Mouse (Mus musculus) lung, postnatal 4 days (tissue): ENCODE data around the gene Zfp706.
"Not testable (repeated sequence)": the region's sequence is repeated elsewhere in the genome, so short reads cannot be mapped to it uniquely, and the experiment has no call there.

Experiments
- DNase-seq, 2 experiments: peaks; one replicate each; pipeline ENCODE4 v3.0.0; 2021

Zfp706 gene

DNA sequence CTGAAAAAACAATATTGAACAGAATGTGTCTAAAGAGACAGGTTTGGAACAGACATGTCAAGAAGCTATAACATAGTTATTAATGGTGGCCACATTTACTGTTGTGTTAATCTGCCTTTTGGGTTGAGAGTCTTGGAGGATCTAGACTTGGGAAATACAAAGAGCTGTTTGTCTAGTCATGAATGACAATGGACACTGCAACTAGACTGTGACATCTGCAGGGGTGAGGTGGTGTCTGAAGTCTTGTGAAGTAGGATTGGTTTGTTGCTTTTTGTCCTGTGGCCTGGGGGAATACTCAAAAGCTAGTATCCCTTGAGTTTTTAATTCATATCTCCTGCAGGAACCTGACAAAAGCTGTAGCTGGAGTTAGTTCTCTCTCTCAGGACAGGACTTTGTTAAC lies 973 bp upstream of the Zfp706 start:
- no peak for DNase-seq

DNA sequence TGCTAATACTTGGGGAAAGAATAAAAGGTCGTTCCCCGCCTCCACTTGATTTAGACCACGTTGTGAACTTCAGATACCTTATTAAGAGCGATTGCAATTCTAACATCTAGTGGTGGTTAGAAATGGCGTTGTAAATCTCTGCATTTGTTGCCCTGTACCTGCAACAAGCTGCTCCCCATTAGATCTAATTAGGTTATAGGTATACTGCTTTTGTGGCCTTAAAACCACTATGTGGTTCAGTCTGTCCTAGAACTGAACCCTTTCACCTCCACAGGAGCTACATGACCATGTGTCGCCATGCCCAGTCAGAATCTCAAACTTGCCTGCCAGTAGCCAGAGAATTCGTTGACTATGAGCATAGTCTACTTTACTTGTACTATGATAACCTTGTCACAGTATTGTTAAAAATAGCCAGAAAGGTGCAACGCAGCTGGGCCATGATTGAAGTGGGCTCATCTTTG lies 416 bp upstream of the Zfp706 start:
- DNase-seq: no peak

DNA sequence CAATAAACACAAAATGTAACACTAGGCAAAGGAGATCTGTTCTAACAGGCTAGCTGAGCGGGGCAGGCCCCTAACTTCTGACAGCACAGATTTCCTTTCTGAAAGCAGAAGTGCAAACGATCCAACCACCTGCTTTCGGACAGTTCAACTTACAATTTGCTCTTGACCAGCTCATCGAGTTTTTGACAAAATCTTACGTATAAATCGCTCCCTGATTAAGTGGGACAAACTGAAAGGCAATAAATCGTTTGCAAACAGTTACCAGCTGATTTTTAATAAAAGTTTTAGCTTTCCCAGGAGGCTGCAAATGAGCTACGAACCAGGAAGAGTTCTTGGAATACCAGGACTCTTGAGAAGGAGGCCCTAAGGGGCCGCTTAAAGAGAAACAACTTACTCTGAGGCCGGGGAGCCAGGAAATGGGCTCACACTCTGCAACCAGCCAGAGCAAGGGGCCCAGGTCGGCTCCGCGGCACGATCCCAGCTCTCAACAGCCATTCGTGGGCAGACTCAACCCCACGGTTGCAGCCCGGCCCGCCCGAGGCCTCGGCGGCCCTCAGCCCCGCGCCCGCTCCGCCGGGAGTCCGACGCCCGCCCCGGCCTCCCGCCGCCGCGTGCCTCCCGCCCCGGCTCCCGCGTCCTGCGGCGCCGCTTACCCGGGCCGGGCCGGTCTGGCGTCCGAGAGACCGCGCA lies 953 bp downstream of the Zfp706 start:
- DNase-seq: peak; percentile 29 to 61

DNA sequence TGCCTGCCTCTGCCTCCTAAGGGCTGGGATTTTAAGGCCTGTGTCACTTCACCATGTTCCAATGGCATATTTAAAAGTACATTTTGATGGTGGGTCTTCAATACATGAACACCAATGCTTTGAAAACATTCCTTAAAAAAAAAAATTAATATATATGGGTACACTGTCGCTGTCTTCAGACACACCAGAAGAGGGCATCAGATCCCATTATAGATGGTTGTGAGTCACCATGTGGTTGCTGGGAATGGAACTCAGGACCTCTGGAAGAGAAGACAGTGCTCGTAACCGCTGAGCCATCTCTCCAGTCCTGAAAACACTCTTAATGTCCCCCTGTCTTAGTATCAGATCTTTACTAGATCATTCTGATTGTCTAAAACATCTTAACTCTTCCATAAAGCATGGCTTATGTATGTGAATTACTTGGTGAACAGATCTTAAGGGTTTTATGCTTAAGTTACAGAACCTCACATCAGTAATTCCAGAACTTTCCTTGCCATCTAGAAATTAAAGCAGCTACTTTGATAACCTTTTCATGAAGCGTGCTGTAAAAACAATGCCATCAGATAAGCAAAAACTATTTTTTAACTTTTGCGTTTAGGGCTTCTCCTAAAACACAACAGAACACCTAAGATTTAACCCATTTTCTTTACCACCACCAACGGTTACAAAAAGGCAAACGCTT lies 1.6 kb downstream of the Zfp706 start:
- no peak for DNase-seq

DNA sequence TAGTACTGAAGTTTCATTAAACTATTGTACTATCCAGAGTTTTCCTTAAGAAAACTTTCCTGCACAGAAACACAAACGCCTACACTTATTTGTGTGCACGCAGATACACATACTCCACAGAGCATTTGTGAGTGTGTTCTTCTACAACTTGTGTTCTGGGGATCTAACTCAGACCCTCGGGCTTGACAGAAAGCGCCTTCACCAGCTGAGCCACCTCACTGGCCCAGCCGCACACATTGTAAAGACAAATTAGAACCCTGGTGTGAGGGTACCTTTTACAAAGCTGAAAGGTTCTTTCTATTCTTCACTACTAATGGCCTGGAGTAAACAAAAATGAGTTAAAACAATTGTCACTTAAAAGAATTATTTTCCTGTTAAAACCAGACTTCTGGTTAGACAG lies 2.7 kb downstream of the Zfp706 start:
- no peak for DNase-seq

DNA sequence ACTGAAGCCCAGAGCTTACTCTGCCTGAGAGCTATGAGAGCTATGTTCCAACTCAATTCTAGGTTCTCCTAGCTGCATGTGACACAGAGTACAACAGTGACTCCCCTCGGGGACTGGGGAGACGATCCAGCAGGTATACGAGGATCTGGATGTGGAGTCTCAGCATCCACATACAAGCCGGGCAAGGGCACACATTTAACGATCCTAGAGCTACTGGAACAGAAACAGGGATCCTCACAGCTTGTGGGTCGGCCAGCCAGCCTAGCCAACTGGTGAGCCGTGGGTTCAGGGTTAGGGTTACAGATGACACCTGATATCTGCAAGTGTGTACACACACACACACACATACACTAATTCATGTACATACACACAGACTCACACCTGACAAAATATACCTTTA lies 5.3 kb downstream of the Zfp706 start:
- DNase-seq: no peak

DNA sequence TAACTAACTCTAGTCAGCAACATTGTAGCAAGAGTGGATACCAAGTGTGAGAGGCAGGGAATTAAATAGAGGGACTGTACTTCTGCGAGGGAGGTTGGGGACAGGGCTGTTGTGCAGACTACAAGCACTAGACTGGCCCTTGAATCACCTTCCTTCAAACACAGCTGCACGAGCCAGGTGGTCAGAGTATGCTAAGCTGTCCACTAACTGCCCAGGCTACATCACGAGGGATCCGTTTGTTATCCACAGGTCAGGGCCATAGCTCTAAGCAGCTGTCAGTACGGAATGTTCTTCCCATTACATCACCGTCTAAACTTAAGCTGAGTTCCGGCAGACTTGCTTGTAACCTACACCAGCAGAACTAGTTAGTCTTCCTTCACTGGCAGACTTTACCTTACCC lies 8.0 kb downstream of the Zfp706 start:
- not testable (repeated sequence) for DNase-seq

DNA sequence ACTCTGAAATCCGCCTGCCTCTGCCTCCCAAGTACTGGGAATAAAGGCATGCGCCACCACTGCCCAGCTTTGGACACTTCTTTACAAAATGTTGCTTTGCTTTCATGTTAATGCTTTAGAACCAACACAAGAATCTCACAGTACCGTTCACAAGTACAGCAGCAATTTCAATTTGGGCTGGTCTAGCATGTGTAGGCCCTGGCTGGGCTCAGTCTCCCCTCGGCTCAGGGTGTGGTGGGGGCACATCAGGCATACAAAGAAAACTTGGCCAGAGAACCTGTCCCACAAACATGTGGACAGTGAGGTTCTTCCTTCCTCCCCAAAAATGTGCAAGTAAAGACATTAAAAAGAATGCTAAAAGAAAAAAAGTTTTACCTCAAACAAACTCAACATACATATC lies 12.4 kb downstream of the Zfp706 start:
- DNase-seq: no peak

DNA sequence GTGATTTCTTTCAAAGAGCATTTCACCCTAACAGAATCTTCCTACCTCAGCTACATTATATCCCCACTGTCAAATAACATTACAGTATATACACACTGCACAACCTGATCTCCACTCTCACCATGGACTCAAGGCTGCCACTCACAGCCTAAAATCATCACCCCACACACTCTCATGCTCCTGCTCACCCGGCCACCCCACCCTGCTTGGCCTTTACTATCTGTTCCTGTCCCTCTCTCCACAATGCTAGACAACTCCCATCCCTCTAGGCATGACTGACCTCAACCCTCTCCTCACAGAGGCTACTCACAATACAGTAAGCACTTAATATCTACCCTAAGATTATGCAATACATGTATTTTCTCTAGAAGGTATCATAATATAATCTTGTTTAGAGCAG lies 12.9 kb downstream of the Zfp706 start:
- no peak for DNase-seq

DNA sequence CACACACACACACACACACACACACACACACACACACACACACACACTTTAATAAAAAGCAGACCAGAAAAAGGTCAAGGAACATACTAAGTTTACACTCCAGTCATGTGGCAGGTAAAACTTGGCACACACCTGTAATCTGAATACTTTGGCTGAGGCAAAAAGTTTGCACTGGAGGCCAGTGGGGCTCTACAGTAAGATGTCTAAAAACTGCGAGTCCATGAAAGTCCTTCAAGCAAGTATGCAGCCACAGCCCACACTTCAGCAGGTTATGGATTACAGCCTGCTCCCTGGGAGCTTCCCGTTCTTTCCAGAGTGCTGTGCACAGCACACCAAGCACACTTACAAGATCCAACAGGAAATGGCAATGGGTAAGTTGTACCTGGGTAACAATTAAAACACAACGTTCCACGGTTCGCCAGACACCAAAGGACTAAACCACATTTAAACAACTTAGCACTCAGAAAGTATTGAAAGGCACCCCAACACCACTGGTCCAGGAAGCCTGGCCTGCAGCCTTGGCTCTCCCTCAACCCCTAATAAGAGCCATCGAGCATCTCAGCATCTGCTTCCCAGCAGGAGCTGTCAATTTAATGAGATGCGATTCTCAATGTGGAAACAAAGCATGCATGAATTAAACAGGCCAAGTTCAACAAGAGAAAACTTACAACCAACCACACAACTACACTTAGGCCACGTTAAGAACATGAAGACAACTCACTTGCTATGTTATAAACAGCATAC lies 14.0 kb downstream of the Zfp706 start:
- peak; percentile 33 to 56 for DNase-seq

DNA sequence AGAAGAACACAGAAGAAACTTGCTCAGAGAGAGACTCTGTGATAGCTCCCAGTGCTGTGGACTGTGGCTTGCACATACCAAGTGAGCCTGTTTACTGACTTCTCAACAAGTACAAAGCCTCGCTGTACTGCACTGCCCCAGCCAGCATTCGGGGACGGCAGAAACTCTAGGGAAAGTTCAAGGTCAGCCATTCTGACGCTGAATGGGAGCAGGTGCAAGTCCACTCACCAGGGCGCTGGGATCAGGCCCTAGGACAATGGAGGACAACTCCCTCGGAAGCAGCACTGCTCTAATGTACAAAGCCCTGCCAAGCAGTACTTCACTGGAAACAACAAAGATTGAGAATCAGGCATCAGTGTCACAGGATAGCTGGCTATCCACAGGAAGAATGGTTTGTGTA lies 16.2 kb downstream of the Zfp706 start:
- DNase-seq: peak in 1 of 2 experiments; percentile 15

DNA sequence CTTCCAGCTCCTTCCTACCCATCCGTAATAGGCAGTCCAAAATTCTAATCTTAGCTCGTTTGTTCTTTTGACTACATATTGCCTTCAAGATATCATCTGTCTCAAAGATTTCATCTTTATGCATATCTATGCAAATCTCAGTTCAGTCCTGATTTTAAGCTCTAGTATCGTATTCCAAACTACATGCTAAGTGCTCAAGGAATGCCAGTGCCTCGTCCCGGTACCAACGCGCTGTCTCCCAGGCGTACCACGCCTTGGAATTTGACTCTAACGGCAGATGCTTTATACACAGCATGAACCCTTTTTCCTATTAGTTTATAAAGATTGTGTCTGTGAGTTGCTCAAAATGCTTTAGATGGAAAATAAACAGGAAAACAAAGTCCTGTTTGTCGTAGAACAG lies 17.7 kb downstream of the Zfp706 start:
- no peak for DNase-seq

DNA sequence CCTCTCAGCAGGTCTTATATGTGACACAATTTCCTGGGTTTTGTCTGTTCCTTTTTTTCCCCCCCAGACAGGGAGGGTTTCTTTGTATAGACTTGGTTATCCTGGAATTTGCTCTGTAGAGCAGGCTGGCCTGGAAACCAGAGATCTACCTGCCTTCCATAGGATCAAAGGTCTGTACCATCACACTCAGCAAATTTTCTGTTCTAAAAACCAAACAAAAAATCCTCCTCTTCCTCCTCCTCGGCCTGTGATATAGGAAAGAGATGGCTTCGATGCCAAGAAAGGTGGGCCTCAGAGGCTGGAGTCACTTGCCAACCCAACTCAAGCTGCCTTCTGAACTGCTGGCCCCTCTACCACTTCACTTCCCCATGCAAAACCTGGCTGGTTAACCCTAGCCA lies 18.9 kb downstream of the Zfp706 start:
- DNase-seq: no peak

DNA sequence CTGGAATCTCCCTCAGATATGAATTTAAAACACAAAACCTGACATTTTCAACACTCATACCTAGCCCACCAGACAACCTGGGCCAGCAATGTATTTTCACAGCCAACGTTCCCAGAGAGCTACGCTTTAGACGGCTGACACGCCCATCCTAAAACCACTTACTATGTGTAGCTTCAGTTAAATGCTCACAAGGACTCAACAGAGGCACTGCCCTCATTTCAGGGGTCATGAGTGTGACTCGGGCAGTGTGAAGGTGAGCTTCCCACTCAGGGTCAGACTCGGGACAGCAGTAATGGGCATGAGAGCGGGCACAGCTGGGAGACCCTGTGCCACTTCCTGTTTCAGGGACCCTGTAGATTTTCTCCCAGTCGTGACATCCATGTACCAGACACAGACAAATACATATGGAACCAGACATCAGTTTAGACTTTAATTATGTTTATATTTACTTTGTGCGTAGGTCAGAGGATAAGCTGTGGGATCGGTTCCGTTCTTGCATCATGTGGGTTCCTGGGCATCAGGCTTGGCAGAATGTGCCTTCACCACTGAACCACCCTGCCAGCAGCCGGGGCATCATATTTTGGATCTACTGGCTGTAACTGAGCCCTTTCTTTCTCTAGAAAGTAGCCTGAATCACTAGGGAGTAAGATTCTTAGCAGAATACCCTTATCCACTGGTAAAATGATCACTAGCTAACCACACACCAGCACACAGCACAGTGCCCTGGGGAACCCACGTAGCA lies 19.4 kb downstream of the Zfp706 start:
- DNase-seq: no peak

DNA sequence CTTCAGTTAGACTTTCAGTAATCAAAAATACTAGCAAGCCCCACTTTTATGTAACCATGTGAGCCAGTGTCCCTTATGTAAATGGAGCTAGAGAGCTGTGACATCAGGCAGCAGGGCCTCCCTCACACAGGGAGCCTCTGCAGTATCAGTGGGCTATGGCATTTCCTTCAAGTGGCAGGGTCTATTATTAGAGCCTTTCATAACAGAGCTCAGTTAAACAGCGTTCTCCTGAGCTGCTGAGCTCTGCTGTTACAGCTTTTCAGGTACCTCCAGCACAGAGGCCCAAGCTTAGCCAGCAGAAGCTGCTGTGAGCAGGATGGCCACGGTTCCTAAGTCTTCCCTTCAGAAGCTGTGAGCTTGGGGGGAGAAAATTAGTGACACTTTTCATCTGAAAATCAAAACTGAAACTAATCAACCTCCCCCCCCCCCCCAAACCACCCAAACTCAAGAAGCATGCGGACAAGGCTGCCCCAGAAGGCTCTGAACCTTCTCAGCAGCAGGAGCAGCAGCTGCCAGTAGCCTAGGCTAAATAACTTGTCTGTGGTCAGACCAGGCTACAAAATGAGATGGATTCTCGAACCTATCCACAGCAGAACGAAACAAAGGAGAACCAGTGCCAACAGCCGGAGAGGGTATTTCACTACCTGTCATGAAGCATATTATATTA lies 20.2 kb downstream of the Zfp706 start:
- no peak for DNase-seq

DNA sequence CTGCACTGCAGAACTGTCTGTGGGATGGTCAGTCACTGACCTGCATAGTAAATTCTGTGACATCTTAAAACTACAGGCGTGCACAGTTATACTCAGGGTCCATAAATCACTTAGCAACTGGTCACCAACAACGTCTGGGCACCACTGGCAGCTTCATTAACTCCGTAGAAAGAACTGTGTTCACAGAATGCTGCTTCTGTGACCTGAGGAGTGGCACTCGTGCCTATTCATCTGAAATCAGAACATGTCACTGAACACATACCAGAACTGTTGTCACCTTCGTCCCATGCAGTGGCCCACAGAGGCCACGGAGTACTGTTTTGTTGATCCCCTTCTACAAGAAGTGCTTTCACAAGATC lies 22.0 kb downstream of the Zfp706 start:
- no peak for DNase-seq

DNA sequence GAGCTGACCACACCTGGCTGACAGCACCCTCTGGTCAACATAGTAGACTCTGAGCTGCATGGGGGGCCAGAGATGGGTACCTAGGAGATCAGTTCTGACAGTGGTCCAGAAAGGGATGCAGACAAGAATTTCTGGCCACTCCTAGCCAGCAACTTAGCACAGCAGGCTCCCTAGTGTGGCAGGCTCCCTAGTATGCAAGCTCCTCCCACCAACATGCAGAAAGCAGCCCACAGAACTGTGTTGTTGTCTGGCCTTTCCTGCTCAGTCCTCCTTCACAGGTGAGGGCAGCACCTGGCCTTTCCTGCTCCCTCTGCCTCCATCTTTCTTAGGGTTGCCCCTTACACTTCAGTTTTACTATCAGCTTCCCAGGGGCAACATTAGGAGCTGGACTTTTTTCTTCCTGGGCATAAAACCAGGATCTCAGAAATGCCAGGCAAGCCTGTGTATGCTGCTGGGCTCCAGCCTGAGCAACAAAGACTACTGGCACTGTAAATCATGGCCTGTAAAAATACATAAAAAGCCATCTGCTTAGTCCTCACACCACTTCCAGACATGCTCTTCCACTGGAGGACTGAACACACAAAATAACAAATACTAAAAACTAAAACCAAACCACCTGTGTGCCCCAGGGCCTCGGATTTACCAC lies 22.5 kb downstream of the Zfp706 start:
- no peak for DNase-seq

DNA sequence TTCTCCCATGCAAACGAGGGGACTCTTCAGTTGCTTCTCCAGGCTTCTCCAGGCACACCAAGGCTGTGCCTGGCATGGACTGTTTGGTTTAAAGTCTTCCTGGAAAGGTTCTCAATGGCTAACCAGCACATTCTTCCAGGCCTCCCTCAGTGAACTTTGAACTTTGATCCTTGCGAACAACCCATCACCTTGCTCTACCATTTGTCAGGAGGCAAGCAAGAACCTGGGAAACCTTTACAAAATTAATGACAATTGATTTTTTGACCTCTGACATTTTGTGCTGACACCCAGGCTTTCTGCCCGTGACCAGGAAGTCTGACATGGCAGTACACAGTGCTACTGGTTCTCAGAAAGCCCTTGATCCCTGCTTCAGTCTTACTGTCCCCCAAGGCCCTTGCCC lies 24.1 kb downstream of the Zfp706 start:
- no peak for DNase-seq

DNA sequence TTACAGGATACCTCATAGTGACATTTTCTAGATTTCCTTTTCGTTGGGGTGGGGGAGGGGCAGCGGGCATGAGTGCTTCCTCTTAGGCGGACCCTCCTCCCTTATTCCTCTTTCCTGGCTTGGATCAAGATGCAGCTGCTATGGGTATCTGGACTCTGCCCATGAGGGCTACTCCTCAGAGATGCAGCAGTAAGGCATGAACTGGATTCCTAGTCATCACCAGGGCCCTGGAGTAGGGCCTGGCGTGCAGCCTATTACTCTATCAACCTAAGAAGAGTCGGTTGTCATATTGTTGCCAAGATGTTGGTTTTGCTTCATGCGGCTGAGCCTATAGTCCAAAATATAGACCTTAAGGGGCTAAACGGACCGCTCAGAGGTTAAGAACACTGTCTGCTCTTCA lies 27.3 kb downstream of the Zfp706 start:
- no peak for DNase-seq

DNA sequence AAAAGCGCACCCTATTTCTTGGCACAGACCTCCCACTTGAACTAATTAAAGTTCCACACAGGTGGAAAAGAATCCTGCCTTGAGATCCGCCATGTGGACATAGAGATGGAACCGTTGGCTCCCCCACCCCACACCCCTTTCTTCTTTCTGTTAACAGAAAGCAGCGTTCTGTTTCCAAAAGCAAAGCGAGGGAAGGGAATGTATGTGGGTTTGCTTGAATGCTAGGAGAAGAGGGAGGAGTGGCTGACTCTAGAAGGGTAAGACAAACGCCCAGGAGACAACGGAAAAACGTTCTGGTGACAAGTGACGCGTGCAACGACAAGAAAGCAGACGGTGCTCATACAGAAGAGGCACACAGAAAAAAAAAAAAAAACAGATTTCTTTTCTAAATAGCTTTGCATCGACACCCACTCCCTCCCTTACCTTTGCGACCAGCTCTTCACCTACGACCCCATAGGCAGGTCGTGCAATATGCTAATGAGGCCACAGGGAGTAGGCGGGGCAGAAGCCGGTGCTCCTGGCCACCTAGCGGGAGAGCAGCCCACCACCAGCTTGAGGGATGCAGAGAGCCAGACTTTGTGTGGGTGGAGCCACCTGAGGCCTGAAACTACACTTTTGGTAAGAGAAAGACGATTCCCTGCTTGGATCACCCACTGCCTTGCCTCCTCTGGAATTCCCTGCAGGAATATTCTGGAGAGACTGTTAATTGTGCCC lies 27.9 kb downstream of the Zfp706 start:
- DNase-seq: peak; percentile 62 to 63

DNA sequence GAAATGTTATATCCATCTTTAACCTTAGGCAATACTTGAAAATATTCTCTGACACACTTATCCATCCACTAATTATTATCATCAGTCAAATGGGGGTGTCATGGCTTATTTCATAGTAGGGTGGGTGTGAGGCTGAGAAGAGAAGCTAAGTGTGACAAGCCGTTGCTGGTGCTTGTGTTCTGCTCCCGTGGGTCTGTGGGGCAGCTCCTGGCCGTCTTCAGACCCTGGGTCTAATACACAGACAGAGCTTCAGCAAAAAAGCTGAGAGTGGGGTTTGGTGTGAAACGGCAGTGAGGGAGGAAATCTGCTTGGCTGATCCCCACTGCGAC lies 28.4 kb downstream of the Zfp706 start:
- DNase-seq: no peak

DNA sequence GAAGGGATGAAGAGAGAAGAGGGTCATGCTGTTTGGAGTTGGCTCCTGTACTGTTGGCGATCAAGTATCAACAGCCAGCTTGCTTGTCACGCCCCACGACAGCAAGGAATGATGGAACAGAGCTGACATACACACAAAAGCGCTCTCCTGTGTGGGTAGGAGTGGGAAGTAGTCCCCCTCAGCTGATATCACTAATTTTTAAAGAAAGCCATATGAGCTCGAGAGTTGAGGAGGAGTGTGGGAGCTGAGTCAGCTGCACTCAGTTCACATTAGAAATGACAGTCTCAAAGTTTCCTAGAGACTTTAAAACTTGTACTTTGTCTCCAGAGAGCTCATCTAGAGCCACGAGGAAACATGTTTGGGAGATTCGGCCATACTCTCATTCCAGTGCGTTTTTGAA lies 29.8 kb downstream of the Zfp706 start:
- no peak for DNase-seq
